Mouse (Mus musculus) hindlimb bud, embryonic 11.5 days (tissue): ENCODE measurements around the gene Tex13b.
"Not testable (repeated sequence)": the region's sequence is repeated elsewhere in the genome, so short reads cannot be mapped to it uniquely, and the experiment has no call there.

Experiments used
- DNase-seq: peaks from one replicate; pipeline ENCODE4 v3.0.0-alpha.2; 2012; ENCODE audit warnings: low read depth, low spot score; ENCODE audit errors: extremely low spot score

Gene Tex13b

DNA sequence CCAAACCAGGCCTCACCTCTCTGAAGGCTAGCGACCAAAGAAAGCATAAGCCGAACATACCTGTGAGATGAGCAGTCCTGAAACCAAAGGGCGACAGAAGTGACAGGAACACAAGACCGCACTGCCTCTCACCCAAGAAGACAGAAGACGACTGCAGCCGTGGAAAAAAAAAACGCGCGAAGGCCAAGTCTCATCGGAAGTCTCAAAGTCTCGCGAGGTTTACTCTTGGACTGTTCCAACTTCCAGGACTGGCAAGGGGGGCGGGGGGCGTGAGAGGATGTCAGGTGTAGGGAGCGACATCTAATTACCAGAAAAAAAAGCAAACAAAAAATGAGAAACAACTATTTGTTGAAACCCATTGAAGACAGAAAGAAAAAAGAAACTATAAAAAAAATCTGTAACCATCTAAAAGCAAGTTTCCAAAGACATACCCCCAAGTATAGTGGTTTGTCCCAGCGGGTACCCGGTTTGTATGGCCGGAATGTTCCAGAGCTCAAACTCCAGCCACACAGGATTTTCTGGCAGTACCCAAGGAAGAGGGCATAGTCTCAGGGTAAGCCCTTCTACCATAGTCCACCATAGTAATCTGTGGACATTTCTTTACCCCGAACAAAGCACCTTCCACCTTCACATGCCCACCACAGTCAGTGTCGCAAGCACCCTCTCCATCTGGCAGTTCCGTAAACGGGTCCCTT is at the start of gene Tex13b:
Tex13b (minus strand) TSS at position 122 of the 695 bp plus-strand sequence.
- no peak for DNase-seq

DNA sequence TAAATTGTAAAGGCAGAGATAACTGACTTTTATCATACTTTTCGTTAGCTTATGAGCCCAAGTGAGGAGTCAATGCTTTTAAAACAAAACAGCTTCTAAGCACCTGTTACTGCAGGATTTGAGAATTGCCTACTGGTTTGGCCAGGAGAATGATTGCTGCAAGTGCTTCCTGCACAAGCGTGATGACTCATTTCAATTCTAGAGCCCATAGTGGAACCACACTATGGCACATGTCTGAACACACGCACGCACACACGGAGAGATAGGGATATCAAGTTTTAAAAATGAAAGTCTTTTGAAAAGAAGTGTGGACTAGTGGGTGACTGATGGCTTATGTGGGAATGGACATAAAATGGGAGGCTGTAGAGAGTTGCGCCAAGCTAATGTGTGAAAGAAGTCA is 49.5 kb upstream of the Tex13b start:
- no peak for DNase-seq

DNA sequence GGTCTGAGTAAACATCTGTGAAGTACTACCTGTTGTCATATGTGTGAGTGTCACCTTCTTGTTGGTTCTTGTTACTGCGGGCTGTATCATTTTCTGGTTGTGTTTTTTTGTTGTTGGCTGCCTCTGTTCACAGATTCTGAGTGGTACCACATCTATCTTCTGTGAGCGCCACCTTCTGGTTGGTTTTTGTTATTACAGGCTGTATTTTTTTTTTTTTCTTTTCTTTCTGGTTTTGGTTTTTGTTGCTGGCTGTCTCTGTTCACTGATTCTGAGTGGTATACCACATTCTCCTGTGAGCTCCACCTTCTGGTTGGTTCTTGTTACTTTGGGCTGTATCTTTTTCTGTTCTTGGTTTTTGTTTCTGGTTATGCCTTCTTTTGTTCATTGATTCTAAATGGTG is 44.2 kb upstream of the Tex13b start:
- peak; percentile 8 for DNase-seq

DNA sequence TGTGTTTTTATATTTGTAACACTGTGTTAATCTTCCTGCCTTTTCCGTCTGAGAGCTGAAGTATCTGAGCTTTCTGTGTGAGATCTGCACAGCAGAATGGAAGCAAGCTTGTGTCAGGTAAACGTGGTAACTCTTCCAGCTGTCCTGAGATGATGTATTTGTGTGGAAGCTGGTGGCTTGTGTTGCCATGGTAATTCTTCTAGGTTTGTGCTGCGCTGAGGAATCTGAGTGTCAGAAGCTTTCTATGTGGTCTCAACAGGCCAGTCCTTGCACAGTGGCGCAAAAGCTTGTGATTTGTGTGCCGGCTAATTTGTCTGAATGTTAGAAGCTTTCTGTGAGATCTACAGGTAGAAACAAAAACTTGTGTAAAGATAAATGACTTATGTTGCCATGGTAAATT is 43.8 kb upstream of the Tex13b start:
- not testable (repeated sequence) for DNase-seq

DNA sequence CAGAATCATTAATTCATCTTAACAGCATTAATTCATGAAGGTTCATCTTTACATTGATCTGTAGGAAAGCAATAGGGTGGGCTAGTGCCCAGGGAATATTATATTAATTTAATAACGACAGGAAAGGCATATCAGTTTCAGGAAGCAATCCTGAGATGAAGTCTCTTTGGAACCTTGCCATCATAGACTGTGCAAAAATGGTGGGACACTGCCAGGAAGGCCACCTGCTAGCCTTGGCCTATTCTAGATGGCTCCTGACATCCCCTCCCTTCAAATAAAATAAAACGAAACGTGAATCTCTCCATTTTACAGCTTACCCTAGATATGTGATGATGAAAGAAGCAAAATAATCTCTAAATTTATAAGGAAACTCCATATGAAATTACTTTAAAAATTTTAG is 41.3 kb upstream of the Tex13b start:
- no peak for DNase-seq

DNA sequence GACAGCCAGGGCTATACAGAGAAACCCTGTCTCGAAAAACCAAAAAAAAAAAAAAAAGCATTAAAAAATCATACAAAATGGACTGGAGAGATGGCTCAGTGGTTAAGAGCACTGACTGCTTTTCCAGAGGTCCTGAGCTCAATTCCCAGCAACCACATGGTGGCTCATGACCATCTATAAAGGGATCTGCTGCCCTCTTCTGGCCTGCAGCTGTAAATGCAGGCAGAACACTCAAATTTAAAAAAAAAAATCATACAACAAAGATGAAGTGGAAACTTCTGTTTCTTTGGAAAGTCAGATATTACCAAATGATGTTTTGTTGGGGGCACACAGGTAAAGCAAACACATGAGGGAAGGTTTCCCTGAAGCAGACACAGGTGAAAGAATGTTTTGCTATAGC is 32.2 kb upstream of the Tex13b start:
- not testable (repeated sequence) for DNase-seq

DNA sequence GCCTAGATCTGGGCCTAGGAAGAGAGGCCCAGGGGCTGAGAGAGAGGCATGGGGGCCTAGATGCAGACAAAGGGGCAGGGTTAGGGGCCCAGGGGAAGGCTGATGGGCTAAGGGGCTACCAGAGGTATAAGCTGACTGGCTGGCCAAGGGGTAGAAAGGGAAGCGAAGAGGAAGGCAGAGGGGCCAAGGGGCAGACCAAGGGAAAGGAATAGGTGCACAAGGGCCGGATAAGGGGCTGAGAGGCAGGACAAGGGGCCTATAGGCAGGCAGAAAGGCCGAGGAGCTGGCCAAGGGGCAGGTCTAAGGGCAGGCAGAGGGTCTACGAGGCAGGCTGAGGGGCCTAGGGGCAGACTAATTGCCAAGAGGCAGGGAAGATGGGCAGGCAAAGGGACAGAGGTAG is 26.7 kb upstream of the Tex13b start:
- no peak for DNase-seq

DNA sequence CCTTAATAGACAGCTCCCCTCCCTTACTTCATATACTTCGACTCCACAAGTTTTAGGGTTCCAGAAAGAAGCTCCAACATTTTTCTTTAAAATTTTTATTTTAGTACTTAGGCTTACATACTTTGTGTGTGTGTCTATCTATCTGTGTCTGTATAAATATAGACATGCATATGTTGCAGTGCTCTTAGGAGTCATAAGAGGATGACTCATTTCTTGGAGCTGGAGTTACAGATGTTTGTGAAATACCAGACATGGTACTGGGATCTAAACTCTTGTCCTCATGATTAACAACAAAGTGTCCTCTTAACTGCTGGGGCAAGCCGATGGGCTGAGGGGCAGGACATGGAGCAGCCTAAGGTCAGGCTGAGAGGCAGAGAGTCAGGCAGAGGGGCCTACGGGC is 24.8 kb upstream of the Tex13b start:
- DNase-seq, result no peak

DNA sequence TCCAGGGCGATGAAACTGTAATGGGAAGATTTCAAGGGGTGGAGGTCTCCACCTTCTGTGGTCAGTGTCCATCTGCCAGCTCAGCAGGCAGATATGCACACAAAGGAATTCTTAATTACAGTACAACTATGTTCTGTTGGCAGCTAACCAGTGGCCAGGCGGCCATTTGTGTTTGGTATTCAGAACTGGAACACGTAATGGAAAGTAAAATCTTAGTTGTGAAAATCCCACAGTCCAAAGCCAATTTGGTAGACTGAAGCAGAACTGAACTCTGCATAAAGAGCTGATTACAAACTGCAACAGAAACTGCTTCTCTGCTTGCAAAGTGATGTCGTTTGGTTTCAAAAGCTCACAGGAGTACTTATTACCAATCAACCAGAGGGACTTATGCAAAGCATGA is 18.5 kb upstream of the Tex13b start:
- DNase-seq, result no peak

DNA sequence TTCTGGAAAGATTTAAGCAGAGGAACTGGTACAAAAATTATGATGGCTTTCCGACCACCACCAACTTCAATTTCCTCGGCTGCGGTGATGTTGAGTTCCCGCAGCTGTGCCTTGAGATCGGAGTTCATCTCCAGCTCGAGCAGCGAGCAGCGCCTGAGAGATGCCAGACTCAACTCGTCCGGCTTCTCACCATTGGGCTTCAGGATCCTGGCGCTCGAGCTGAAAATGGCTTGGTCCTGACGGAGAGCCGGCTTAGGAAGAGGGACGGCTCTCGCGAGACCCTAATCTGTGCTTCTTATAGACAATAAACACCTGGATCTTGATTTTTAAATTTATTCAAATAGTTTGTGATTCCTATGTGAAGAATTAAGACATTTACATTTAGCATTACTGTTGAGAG is 9.1 kb upstream of the Tex13b start:
- DNase-seq, result no peak

DNA sequence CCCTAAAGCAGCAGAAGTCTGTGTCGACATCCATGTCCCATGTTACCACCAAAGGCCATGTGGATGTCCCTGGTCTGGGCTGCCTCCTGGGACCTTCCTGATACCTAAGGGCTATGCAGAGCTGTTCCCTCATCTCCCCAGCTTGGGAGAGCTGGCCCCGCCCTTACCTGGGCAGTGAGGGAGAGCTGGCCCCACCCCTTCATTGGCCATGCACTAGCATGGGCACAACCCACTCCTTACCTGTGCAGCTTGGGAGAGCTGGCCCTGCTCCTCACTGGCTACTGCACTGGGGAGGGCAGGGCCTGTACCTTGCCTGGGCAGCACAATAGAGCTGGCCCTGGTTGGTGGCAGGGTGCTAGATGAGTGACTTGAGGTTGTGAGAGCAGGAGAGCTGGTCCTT is 7.9 kb downstream of the Tex13b start:
- no peak for DNase-seq

DNA sequence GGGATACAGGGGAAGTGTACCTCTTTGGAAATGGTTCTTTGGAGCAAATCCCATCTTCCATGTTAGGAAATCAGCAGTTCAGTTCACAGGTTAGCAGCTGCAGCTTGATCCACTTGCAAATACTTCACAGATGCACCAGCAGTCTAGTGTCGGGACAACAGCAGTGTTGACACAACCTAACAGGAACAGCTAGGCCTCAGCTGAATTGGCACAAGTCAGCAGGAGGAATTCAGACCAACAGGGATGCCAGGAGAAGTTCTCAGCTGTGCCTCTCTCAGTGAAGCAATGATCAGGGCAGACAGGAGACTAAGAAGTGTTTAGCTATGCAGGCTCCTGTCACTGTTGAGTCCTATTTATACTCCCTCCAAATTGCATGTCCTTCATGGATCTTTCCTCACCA is 43.4 kb downstream of the Tex13b start:
- DNase-seq, result no peak
